ENCODE assay signal across 21 mouse cellular contexts in genomic region chr14:75669085-75669645, GRCm38 (mm10). TPM values are rescaled to one million over a fixed set of nuclear protein-coding genes. Genes with fewer than 3 reads are reported as not detected.
DNase-seq lines count a peak whose midpoint lies in the region; ATAC-seq and TF ChIP-seq lines count a peak whose summit lies in the region.
"Had no signal": no experiment of that assay in that cellular context is flagged by ENCODE, and none has a peak within 500 bp of the region (broad histone marks: within the 10 kb centered on the region; RNA-seq: fewer than 3 reads in every experiment).

No protein-coding gene starts in this region.

- 59% methylated on average over 1 of the region's 1 CpGs for WGBS in intestine, postnatal 0 days
- 58% methylated on average over 1 of the region's 1 CpGs for WGBS in intestine, embryonic 15.5 days
- 85% methylated on average over 1 of the region's 1 CpGs for WGBS in forebrain, embryonic 10.5 days

- no peak overlapping the region for H3K4me3 ChIP-seq in intestine, postnatal 0 days (ENCODE audit: low read depth, low read length)
- no peak overlapping the region for H3K4me3 ChIP-seq in intestine, embryonic 15.5 days (replicated peaks)
- H3K4me3 ChIP-seq in forebrain, embryonic 10.5 days = no peak overlapping the region
- H3K4me3 ChIP-seq: erythroblast, embryonic 14.5 days; heart, adult 2 months had no signal

- no peak overlapping the region for H3K4me2 ChIP-seq in intestine, postnatal 0 days (replicated peaks; ENCODE audit: low read depth)
- H3K4me2 ChIP-seq in intestine, embryonic 15.5 days (replicated peaks) = no peak overlapping the region

- peak; percentile 28; the same call in 1 of the 2 replicates for TF ChIP-seq CTCF in intestine, postnatal 0 days (IDR thresholded peaks at IDR 0.05; ENCODE audit: low read depth)

- no peak overlapping the region for H3K9ac ChIP-seq in intestine, postnatal 0 days (ENCODE audit: low read depth, low read length)
- H3K9ac ChIP-seq in intestine, embryonic 15.5 days = no peak overlapping the region

- no peaks in the 10 kb centered on the region for H3K27me3 ChIP-seq in intestine, postnatal 0 days (replicated peaks; ENCODE audit: control insufficient read depth, insufficient read depth, low read length)
- no peaks in the 10 kb centered on the region for H3K27me3 ChIP-seq in intestine, embryonic 15.5 days (replicated peaks)
- H3K27me3 ChIP-seq in forebrain, embryonic 10.5 days (ENCODE audit: poor library complexity, severe bottlenecking) = no peaks in the 10 kb centered on the region

- H3K36me3 ChIP-seq in intestine, postnatal 0 days (ENCODE audit: control insufficient read depth, insufficient read depth) = no peaks in the 10 kb centered on the region
- no peaks in the 10 kb centered on the region for H3K36me3 ChIP-seq in intestine, embryonic 15.5 days
- no peaks in the 10 kb centered on the region for H3K36me3 ChIP-seq in forebrain, embryonic 10.5 days (replicated peaks)

- no peak overlapping the region for H3K27ac ChIP-seq in intestine, postnatal 0 days (ENCODE audit: low read depth, low read length)
- no peak overlapping the region for H3K27ac ChIP-seq in intestine, embryonic 15.5 days
- H3K27ac ChIP-seq in forebrain, embryonic 10.5 days = no peak overlapping the region
- H3K27ac ChIP-seq: heart, adult 2 months had no signal

- ATAC-seq in intestine, postnatal 0 days = no peak
- ATAC-seq in intestine, embryonic 15.5 days = no peak
- ATAC-seq in megakaryocyte, adult 5-6 weeks (ENCODE audit: poor library complexity, severe bottlenecking) = no peak

- H3K9me3 ChIP-seq in intestine, postnatal 0 days (ENCODE audit: control insufficient read depth) = no peaks in the 10 kb centered on the region
- H3K9me3 ChIP-seq in intestine, embryonic 15.5 days = no peaks in the 10 kb centered on the region
- H3K9me3 ChIP-seq in forebrain, embryonic 10.5 days = peaks cover 2% of the 10 kb centered on the region; the same call in 1 of the 2 replicates

- DNase-seq in A20 (ENCODE audit: low read depth, low spot score) = peak; percentile 31
- DNase-seq in c-Kit-positive CD71-positive TER-119-positive erythroid progenitor cells, embryonic 14.5 days (ENCODE audit: low spot score) = peak; percentile 5
- peak; percentile 56 for DNase-seq in kidney, postnatal 10 days
- no peak for DNase-seq in embryo, embryonic 10 days (ENCODE audit: low spot score)
- no peak for DNase-seq in forebrain, embryonic 10.5 days (ENCODE audit: extremely low spot score, low spot score)
- DNase-seq: cerebellum, adult 2 months; embryo, embryonic 11 days; heart, adult 2 months; lung, postnatal 4 days; thymus, adult 18-20 months had no signal

- no peaks in the 10 kb centered on the region for H3K4me1 ChIP-seq in intestine, postnatal 0 days (replicated peaks; ENCODE audit: control insufficient read depth, insufficient read depth, low read length)
- H3K4me1 ChIP-seq in intestine, embryonic 15.5 days (replicated peaks) = no peaks in the 10 kb centered on the region
- H3K4me1 ChIP-seq in forebrain, embryonic 10.5 days = no peaks in the 10 kb centered on the region

RNA-seq across cellular contexts. Expression of gene Erich6b, which starts 27.1 kb away (rescaled TPM):
- polyA plus RNA-seq in intestine, postnatal 0 days (2015; fragmentation: Nextera tagmentation; extraction: Ambion mirVana) = not detected in 2 replicates
- polyA plus RNA-seq in intestine, embryonic 15.5 days (2015; fragmentation: Nextera tagmentation; extraction: Ambion mirVana) = not detected in 2 replicates
- not detected in 2 replicates for total RNA-seq in megakaryocyte, adult 5-6 weeks (2015)
- not detected in 2 replicates for total RNA-seq in megakaryocyte, adult 5-6 weeks (2017)
- polyA plus RNA-seq in forebrain, embryonic 10.5 days (2016; fragmentation: Nextera tagmentation; extraction: Ambion mirVana) = not detected in 2 replicates
- total RNA-seq: adrenal gland, postnatal 4 days; heart, adult 2 months; heart, postnatal 25 days; left cerebral cortex, adult 18-20 months had no signal
- polyA plus RNA-seq: cerebellum, adult 2 months; erythroblast, embryonic 14.5 days; heart, adult 2 months; intestine, embryonic 14.5 days; limb, embryonic 14.5 days; neural tube, embryonic 14.5 days; spleen, adult 2 months had no signal

Comparison
In these comparisons a context has a peak if more than half of its experiments do, and no peak if none do; other contexts are left out.
1. DNase-seq: peak in A20 (single experiment), c-Kit-positive CD71-positive TER-119-positive erythroid progenitor cells, embryonic 14.5 days (single experiment) and kidney, postnatal 10 days (single experiment); none in embryo, embryonic 10 days (single experiment) and forebrain, embryonic 10.5 days (single experiment).